In genomic region chr5:4192481-4193246, GRCm38 (mm10) we compare ENCODE assay signal across 8 mouse cellular contexts. TPM values are rescaled to one million over a fixed set of nuclear protein-coding genes. Genes with fewer than 3 reads are reported as not detected.
DNase-seq lines count a peak whose midpoint lies in the region; ATAC-seq and TF ChIP-seq lines count a peak whose summit lies in the region.
"Not testable (repeated sequence)": the region's sequence is repeated elsewhere in the genome, so short reads cannot be mapped to it uniquely, and the experiment has no call there.

No protein-coding gene starts in this region.

- TF ChIP-seq POLR2A in bone marrow, adult 2 months (IDR thresholded peaks at IDR 0.05; ENCODE audit: borderline replicate concordance, control insufficient read depth, low read depth, low read length); embryonic fibroblast, embryonic 13.5 days (IDR thresholded peaks at IDR 0.05; ENCODE audit: low read depth, low read length): not testable (repeated sequence)

- peak overlapping the region; percentile 60 for H3K4me3 ChIP-seq in bone marrow, adult 2 months (replicated peaks; ENCODE audit: control insufficient read depth, low read depth, low read length)
- peak overlapping the region; percentile 44 for H3K4me3 ChIP-seq in embryonic fibroblast, embryonic 13.5 days (ENCODE audit: insufficient read depth, low read length)
- peak overlapping the region; percentile 51 for H3K4me3 ChIP-seq in heart, embryonic 12.5 days
- H3K4me3 ChIP-seq in limb, embryonic 13.5 days, result peak overlapping the region; percentile 46
- H3K4me3 ChIP-seq in lung, postnatal 0 days (ENCODE audit: low read depth, low read length), result peak overlapping the region; percentile 42
- peak overlapping the region; percentile 28 for H3K4me3 ChIP-seq in neural tube, embryonic 12.5 days

- peak overlapping the region; percentile 60 for H3K9ac ChIP-seq in heart, embryonic 12.5 days
- H3K9ac ChIP-seq in limb, embryonic 13.5 days, result peak overlapping the region; percentile 57
- not testable (repeated sequence) for H3K9ac ChIP-seq in lung, postnatal 0 days (replicated peaks; ENCODE audit: low read depth)
- H3K9ac ChIP-seq in neural tube, embryonic 12.5 days, result peak overlapping the region; percentile 4; the same call in 1 of the 2 replicates

- not testable (repeated sequence) for H3K27me3 ChIP-seq in heart, embryonic 12.5 days (replicated peaks); limb, embryonic 13.5 days; lung, postnatal 0 days (replicated peaks; ENCODE audit: insufficient read depth, low read length); neural tube, embryonic 12.5 days (replicated peaks)

- WGBS in bone marrow, adult 2 months, result 2% methylated on average over 15 of the region's 27 CpGs
- WGBS in heart, embryonic 12.5 days, result 7% methylated on average over 16 of the region's 27 CpGs
- 7% methylated on average over 15 of the region's 27 CpGs for WGBS in limb, embryonic 13.5 days
- WGBS in lung, postnatal 0 days, result 5% methylated on average over 10 of the region's 27 CpGs
- 7% methylated on average over 15 of the region's 27 CpGs for WGBS in neural tube, embryonic 12.5 days

- not testable (repeated sequence) for H3K4me1 ChIP-seq in bone marrow, adult 2 months (ENCODE audit: control insufficient read depth, insufficient read depth, low read length); embryonic fibroblast, embryonic 13.5 days (ENCODE audit: control insufficient read depth, insufficient read depth, low read length); heart, embryonic 12.5 days (replicated peaks); limb, embryonic 13.5 days; lung, postnatal 0 days (ENCODE audit: insufficient read depth, low read depth, low read length); neural tube, embryonic 12.5 days

- TF ChIP-seq EP300 in lung, postnatal 0 days (IDR thresholded peaks at IDR 0.05), result not testable (repeated sequence)

- H3K27ac ChIP-seq in bone marrow, adult 2 months (ENCODE audit: control insufficient read depth, insufficient read depth, low read depth, low read length, poor library complexity); embryonic fibroblast, embryonic 13.5 days (ENCODE audit: insufficient read depth, low read length); heart, embryonic 12.5 days (ENCODE audit: poor library complexity, severe bottlenecking); limb, embryonic 13.5 days; lung, postnatal 0 days (ENCODE audit: low read length); neural tube, embryonic 12.5 days: not testable (repeated sequence)

- TF ChIP-seq CTCF in bone marrow, adult 2 months (IDR thresholded peaks at IDR 0.05; ENCODE audit: control insufficient read depth, insufficient read depth, low read length); embryonic fibroblast, embryonic 13.5 days (IDR thresholded peaks at IDR 0.05; ENCODE audit: borderline replicate concordance, insufficient read depth, low read length); lung, postnatal 0 days (IDR thresholded peaks at IDR 0.05): not testable (repeated sequence)

- peak; percentile 21 for DNase-seq in CD4-positive helper T cell, adult 2 months (ENCODE audit: low read depth, low spot score)
- DNase-seq in lung, postnatal 0 days (ENCODE audit: low spot score), result peak; percentile 7

- H3K4me2 ChIP-seq in heart, embryonic 12.5 days, result peak overlapping the region; percentile 71
- peak overlapping the region; percentile 74 for H3K4me2 ChIP-seq in limb, embryonic 13.5 days (replicated peaks)
- H3K4me2 ChIP-seq in lung, postnatal 0 days (replicated peaks; ENCODE audit: low read depth, low read length), result peak overlapping the region; percentile 73
- peak overlapping the region; percentile 61 for H3K4me2 ChIP-seq in neural tube, embryonic 12.5 days (replicated peaks)

- ATAC-seq in heart, embryonic 12.5 days (ENCODE audit: insufficient number of reproducible peaks, low FRiP score); limb, embryonic 13.5 days (ENCODE audit: low FRiP score, low read depth); lung, postnatal 0 days; neural tube, embryonic 12.5 days (ENCODE audit: low FRiP score, low read depth): not testable (repeated sequence)
- ATAC-seq in inflammation-experienced regulatory T-cells, adult 6 months, result peak; percentile 6

- H3K36me3 ChIP-seq in heart, embryonic 12.5 days; limb, embryonic 13.5 days; lung, postnatal 0 days (ENCODE audit: insufficient read depth, low read length); neural tube, embryonic 12.5 days: not testable (repeated sequence)

- H3K9me3 ChIP-seq in heart, embryonic 12.5 days (replicated peaks); limb, embryonic 13.5 days; lung, postnatal 0 days (ENCODE audit: low read length); neural tube, embryonic 12.5 days: not testable (repeated sequence)

RNA-seq across cellular contexts. Expression of gene Mterf1b, which starts 0.5 kb away (rescaled TPM):
- 4.7 and 9.0 TPM in 2 replicates for polyA plus RNA-seq in bone marrow, adult 2 months (2011; ENCODE audit: insufficient read depth, insufficient read length, low replicate concordance, missing spikeins)
- polyA plus RNA-seq in embryonic fibroblast, embryonic 13.5 days (2011; ENCODE audit: insufficient read length, low read depth, missing spikeins), result 1.5 and 2.3 TPM in 2 replicates
- 2.7 and 3.1 TPM in 2 replicates for polyA plus RNA-seq in heart, embryonic 12.5 days (2016; fragmentation: Nextera tagmentation; extraction: Ambion mirVana)
- polyA plus RNA-seq in inflammation-experienced regulatory T-cells, adult 6 months (2017; shearing (Covaris generic)), result 10 to 100 TPM; 10.9 to 16.7 (median 12.4) TPM
- polyA plus RNA-seq in limb, embryonic 13.5 days (2015; fragmentation: Nextera tagmentation; extraction: Ambion mirVana), result 2.4 and 3.1 TPM in 2 replicates
- polyA plus RNA-seq in lung, postnatal 0 days (2015; fragmentation: Nextera tagmentation; extraction: Ambion mirVana), result 1.9 and 2.5 TPM in 2 replicates
- 2.7 and 3.8 TPM in 2 replicates for polyA plus RNA-seq in neural tube, embryonic 12.5 days (2016; fragmentation: Nextera tagmentation; extraction: Ambion mirVana)
